Mouse (Mus musculus) CD4-positive naive resting alpha-beta T cell, adult 57 days (primary cell): ENCODE data around the gene Muc16. TPM values are rescaled to one million over a fixed set of nuclear protein-coding genes. Genes with fewer than 3 reads are reported as not detected.

ENCODE experiments used
- total RNA-seq: library from RNA; stranded (reverse); gene quantifications from one replicate; pipeline ENCODE4 v1.2.4, GENCODE M21; 2023

Gene Muc16
- 2.3 TPM for total RNA-seq

GRCm38 (mm10) chr9:18674480-18675154, at the start of gene Muc16:
Gene Muc16 (minus strand): TSS chr9:18674530.

GRCm38 (mm10) chr9:18478168-18478567, 196.2 kb downstream of the Muc16 start, which contains the start of the genes Zfp558 and Mbd3l1:
Gene Zfp558 (minus strand): TSS chr9:18478268.
Gene Mbd3l1 (plus strand): TSS chr9:18478359.

Other genes starting within 250 kb of the Muc16 start
- gene Mbd3l2, start 243.9 kb downstream of the Muc16 start, total RNA-seq = not detected
- gene Zfp558, start 196.3 kb downstream of the Muc16 start, total RNA-seq = 3.7 TPM
- not detected for gene Mbd3l1, start 196.2 kb downstream of the Muc16 start, total RNA-seq
- gene Olfr24, start 89.5 kb upstream of the Muc16 start, total RNA-seq = not detected
- gene Olfr828, start 145.0 kb upstream of the Muc16 start, total RNA-seq = not detected
- not detected for gene Olfr829, start 180.4 kb upstream of the Muc16 start, total RNA-seq
- not detected for gene Olfr830, start 200.2 kb upstream of the Muc16 start, total RNA-seq